Mouse (Mus musculus): ENCODE data around the gene Olfr1053.
"Not testable (repeated sequence)": the region's sequence is repeated elsewhere in the genome, so short reads cannot be mapped to it uniquely, and the experiment has no call there.

Gene Olfr1053

GRCm38 (mm10) chr2:86315184-86315583 lies at the start of gene Olfr1053:
Olfr1053 (minus strand) TSS chr2:86315284.
- no peak for DNase-seq (ENCODE audit: low read depth in 2 of 2, low spot score in 2 of 2)

- DNase-seq (ENCODE audit: low read depth in 2 of 2, low spot score in 2 of 2), result no peak
Observed at GRCm38 (mm10) chr2:86362369-86362768, 47.3 kb upstream of the Olfr1053 start, which contains the start of gene Olfr1056. Olfr1056 (minus strand) TSS chr2:86362469.

GRCm38 (mm10) chr2:86351751-86352150 lies 36.7 kb upstream of the Olfr1053 start:
- DNase-seq (ENCODE audit: low read depth in 2 of 2, low spot score in 2 of 2), result not testable (repeated sequence)

- no peak for DNase-seq (ENCODE audit: low read depth in 2 of 2, low spot score in 2 of 2)
Observed at GRCm38 (mm10) chr2:86350184-86350583, 35.1 kb upstream of the Olfr1053 start, which contains the start of gene Olfr1055. Olfr1055 (minus strand) TSS chr2:86350284.

- no peak for DNase-seq (ENCODE audit: low read depth in 2 of 2, low spot score in 2 of 2)
Observed at GRCm38 (mm10) chr2:86335333-86335732, 20.2 kb upstream of the Olfr1053 start, which contains the start of gene Olfr1054. Olfr1054 (minus strand) TSS chr2:86335433.

GRCm38 (mm10) chr2:86292155-86292554 lies 22.9 kb downstream of the Olfr1053 start, which contains the start of gene Olfr1052:
Olfr1052 (plus strand) TSS chr2:86292455.
- no peak for DNase-seq (ENCODE audit: low read depth in 2 of 2, low spot score in 2 of 2)

- DNase-seq (ENCODE audit: low read depth in 2 of 2, low spot score in 2 of 2), result not testable (repeated sequence)
Observed at GRCm38 (mm10) chr2:86278988-86279387, 36.1 kb downstream of the Olfr1053 start, which contains the start of gene Olfr1051. Olfr1051 (minus strand) TSS chr2:86279088.

All from CD8-positive naive resting alpha-beta T cell, adult 2 months (primary cell).